Mouse (Mus musculus) adrenal gland, adult (tissue): ENCODE results near the gene Gnpat.

Source experiments
- DNase-seq, 2 experiments: peaks; one replicate each; pipeline ENCODE4 v3.0.0; 2022 to 2023; ENCODE audit warnings: low spot score in 1 of 2; ENCODE audit not compliant: inconsistent age in 2 of 2

The Gnpat gene

DNA sequence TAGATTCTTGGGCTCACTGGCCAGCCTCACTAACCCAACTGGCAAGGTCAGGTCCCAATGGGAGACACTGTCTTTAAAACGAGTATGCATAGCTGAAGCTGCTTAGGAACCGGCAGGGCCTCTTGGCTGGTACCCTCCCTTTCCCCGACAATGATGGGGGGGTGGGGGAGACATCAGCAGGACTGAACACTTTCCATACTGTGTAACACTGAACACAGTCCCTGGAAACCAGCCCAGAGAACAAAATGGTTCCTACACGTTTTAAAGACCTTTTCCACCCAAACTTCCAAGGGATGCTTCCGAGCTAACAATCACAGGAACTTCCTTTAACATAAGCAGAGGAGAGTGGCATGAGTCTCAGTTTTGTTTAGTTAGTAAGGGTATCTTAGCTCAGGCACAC, 72.3 kb downstream of the Gnpat start:
- DNase-seq, result no peak

- no peak for DNase-seq
Observed at GRCm38 (mm10) chr8:124936699-124937098, 73.9 kb downstream of the Gnpat start.

GRCm38 (mm10) chr8:124937293-124937692, 74.5 kb downstream of the Gnpat start:
- no peak for DNase-seq
